Mouse (Mus musculus): Measurements from ENCODE around the gene Tomm40. TPM values are rescaled to one million over a fixed set of nuclear protein-coding genes. Genes with fewer than 3 reads are reported as not detected.

Tomm40 gene
- polyA plus RNA-seq, 2 experiments, result 101 to 124 TPM

DNA sequence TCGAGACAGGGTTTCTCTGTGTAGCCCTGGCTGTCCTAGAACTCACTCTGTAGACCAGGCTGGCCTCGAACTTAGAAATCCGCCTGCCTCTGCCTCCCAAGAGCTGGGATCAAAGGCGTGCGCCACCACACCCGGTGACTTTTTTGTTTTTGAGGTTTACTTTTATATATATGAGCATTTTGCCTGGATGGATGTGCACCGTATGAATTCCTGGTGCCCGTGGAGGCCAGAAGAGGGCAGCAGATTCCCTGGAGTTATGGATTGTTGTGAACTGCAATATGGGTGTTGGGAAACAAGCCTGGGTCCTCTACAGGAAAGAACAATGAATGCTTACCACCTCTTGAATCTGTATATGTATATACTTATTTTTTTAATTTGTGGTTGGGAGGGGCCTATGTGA is 37.4 kb upstream of the Tomm40 start:
- 0 out of 2 replicates have a peak, but pooled peaks cover 4% of the 10 kb centered on the region for H3K36me3 ChIP-seq (ENCODE audit: control insufficient read depth, insufficient read depth, low read length)
- 69% methylated on average over 8 of the region's 8 CpGs for WGBS
- no peaks in the 10 kb centered on the region for H3K9me3 ChIP-seq (ENCODE audit: control insufficient read depth, low read length)
- no peak for TF ChIP-seq POLR2A (IDR thresholded peaks at IDR 0.05; ENCODE audit: borderline replicate concordance, extremely low read depth, insufficient read depth, insufficient read length)
- peaks cover 11% of the 10 kb centered on the region for H3K4me1 ChIP-seq (ENCODE audit: control insufficient read depth, insufficient read depth, low read length)
- no peak overlapping the region for H3K27ac ChIP-seq (replicated peaks; ENCODE audit: low read depth, low read length)
- DNase-seq (ENCODE audit: low spot score), result no peak
- no peak overlapping the region for H3K4me3 ChIP-seq (replicated peaks; ENCODE audit: low read length)
- H3K27me3 ChIP-seq (ENCODE audit: control insufficient read depth, insufficient read depth, low read length), result no peaks in the 10 kb centered on the region
- H3K9ac ChIP-seq (ENCODE audit: low read depth, low read length, severe bottlenecking), result no peak overlapping the region
- no peak overlapping the region for H3K4me2 ChIP-seq (replicated peaks; ENCODE audit: low read depth, low read length, severe bottlenecking)
- ATAC-seq (ENCODE audit: low FRiP score, low read depth), result no peak

DNA sequence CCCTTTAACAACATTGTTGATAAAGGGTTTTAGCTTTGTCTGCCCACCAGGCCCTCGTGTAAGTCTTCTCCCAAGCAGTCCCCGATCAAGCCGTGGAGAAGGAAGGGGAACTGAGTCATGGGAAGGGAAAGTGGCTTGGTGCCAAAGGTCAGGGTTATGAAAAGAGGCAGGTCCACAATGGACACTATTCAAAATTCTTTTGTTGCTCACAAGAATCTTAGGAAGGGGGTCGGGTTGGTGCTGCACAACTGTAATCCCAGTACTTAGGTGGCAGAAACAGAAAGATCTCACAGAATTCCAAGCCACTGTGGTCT is 35.8 kb upstream of the Tomm40 start:
- WGBS, result 74% methylated on average over 4 of the region's 4 CpGs
- H3K9me3 ChIP-seq (ENCODE audit: control insufficient read depth, low read length), result no peaks in the 10 kb centered on the region
- peaks cover 23% of the 10 kb centered on the region for H3K4me1 ChIP-seq (ENCODE audit: control insufficient read depth, insufficient read depth, low read length)
- H3K27me3 ChIP-seq (ENCODE audit: control insufficient read depth, insufficient read depth, low read length), result no peaks in the 10 kb centered on the region
- ATAC-seq (ENCODE audit: low FRiP score, low read depth), result no peak
- DNase-seq (ENCODE audit: low spot score), result no peak
- H3K4me2 ChIP-seq (replicated peaks; ENCODE audit: low read depth, low read length, severe bottlenecking), result no peak overlapping the region
- H3K9ac ChIP-seq (ENCODE audit: low read depth, low read length, severe bottlenecking), result no peak overlapping the region
- H3K27ac ChIP-seq (replicated peaks; ENCODE audit: low read depth, low read length), result no peak overlapping the region
- no peak overlapping the region for H3K4me3 ChIP-seq (replicated peaks; ENCODE audit: low read length)
- H3K36me3 ChIP-seq (ENCODE audit: control insufficient read depth, insufficient read depth, low read length), result no peaks in the 10 kb centered on the region
- TF ChIP-seq POLR2A (IDR thresholded peaks at IDR 0.05; ENCODE audit: borderline replicate concordance, extremely low read depth, insufficient read depth, insufficient read length), result no peak

DNA sequence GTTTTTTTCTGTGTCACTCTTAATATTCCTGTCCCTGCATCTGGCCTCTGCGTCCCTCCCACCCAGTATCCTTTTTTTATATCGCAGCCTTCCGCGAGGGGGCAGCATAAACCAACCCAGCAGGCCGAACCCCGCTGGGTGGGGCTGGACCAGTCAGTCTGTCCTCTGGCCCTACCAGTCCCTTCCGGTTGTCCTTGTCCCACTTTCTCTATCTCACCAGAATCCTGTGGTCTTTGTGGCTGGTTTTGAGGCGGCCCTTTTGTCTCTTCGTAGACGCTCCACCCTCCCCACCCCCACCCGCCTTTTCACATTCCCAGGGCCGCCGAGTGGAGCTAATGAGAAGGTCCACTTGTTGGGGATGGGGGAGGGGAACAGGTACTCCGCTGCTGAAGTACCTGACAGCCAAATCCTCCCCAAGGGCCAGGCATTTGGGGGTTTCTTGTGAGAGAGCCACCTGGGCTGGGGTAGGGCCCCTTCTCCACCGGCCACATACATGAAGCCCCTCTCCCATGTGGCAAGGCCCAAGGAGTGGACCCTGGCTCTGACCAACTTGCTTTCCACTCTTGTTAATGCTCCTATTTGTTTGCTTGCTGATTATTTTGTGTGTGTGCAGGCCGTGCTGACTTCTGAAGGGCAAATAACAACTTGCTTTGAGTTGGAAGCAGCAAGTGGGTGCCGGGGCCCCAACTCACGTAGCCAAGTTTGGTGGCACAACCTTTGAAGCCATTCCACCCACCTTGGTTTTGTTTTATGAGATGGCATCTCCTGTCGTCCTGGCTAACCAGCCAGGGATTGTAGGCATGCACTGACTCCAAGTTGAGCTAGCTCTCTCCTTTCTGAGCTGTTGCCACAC is 35.2 kb upstream of the Tomm40 start, which contains the start of gene Nectin2:
Gene Nectin2, minus strand, starts transcription at position 267 of the 853 bp plus-strand sequence.
- H3K27me3 ChIP-seq (ENCODE audit: control insufficient read depth, insufficient read depth, low read length), result no peaks in the 10 kb centered on the region
- peak; percentile 31; the same call in 1 of the 2 replicates for TF ChIP-seq POLR2A (IDR thresholded peaks at IDR 0.05; ENCODE audit: borderline replicate concordance, extremely low read depth, insufficient read depth, insufficient read length)
- peak within 1 kb of the TSS; percentile 88 for H3K4me2 ChIP-seq (replicated peaks; ENCODE audit: low read depth, low read length, severe bottlenecking)
- H3K9ac ChIP-seq (ENCODE audit: low read depth, low read length, severe bottlenecking), result peak within 1 kb of the TSS; percentile 85
- peak within 1 kb of the TSS; percentile 93 for H3K4me3 ChIP-seq (replicated peaks; ENCODE audit: low read length)
- ATAC-seq (ENCODE audit: low FRiP score, low read depth) (peak; percentile 73), DNase-seq (ENCODE audit: low spot score) (peak; percentile 85)
- H3K27ac ChIP-seq (replicated peaks; ENCODE audit: low read depth, low read length), result peak within 1 kb of the TSS; percentile 87
- WGBS, result 17% methylated on average over 19 of the region's 19 CpGs
- H3K36me3 ChIP-seq (ENCODE audit: control insufficient read depth, insufficient read depth, low read length), result no peaks in the 10 kb centered on the region
- no peaks in the 10 kb centered on the region for H3K9me3 ChIP-seq (ENCODE audit: control insufficient read depth, low read length)
- peaks cover 23% of the 10 kb centered on the region for H3K4me1 ChIP-seq (ENCODE audit: control insufficient read depth, insufficient read depth, low read length)

DNA sequence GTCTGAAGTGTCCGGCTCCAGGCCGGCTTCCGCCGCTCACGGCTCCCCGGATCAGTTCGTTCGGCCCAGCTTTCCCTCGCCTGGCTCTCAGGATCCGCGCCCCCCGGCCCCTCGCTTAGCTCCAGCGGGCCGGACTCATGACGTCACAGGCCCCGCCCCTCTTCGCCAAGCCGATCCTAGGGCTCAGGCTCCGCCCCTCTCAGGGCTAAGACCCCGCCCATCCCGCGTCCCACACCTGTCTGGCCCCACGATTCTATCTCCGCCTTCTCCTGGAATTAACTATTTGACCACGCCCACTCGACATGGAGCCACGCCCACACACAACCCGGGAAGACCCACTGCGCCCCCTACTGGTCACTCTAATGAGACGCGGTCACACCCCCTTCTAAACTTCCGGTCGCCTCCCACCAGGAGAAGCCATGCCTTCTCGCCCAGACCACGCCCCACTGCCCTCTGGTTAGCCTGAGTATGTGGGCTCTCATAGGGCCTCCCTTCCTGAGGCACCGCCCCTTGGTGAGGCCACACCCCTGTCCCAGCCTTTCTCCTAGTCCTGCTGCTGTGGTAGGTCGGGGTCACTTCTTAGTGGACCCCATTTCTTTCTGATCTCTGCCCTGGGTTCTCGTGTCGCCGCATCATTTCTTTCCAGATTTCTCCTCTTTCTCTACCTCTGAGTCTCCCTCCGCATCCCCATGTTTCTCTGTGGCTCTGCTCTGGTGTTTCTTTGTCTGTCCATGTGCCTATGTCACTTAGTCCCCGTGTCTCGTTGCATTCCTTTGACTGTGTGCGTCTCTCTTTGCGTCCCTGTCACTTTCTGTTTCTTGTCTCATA is 34.4 kb upstream of the Tomm40 start:
- TF ChIP-seq POLR2A (IDR thresholded peaks at IDR 0.05; ENCODE audit: borderline replicate concordance, extremely low read depth, insufficient read depth, insufficient read length), result no peak
- no peaks in the 10 kb centered on the region for H3K9me3 ChIP-seq (ENCODE audit: control insufficient read depth, low read length)
- peak; percentile 95 for ATAC-seq (ENCODE audit: low FRiP score, low read depth)
- H3K4me1 ChIP-seq (ENCODE audit: control insufficient read depth, insufficient read depth, low read length), result peaks cover 28% of the 10 kb centered on the region
- peak overlapping the region; percentile 88 for H3K4me2 ChIP-seq (replicated peaks; ENCODE audit: low read depth, low read length, severe bottlenecking)
- H3K9ac ChIP-seq (ENCODE audit: low read depth, low read length, severe bottlenecking), result peak overlapping the region; percentile 85
- peak overlapping the region; percentile 93 for H3K4me3 ChIP-seq (replicated peaks; ENCODE audit: low read length)
- peak; percentile 98 for DNase-seq (ENCODE audit: low spot score)
- H3K27ac ChIP-seq (replicated peaks; ENCODE audit: low read depth, low read length), result peak overlapping the region; percentile 87
- no peaks in the 10 kb centered on the region for H3K36me3 ChIP-seq (ENCODE audit: control insufficient read depth, insufficient read depth, low read length)
- WGBS, result 2% methylated on average over 36 of the region's 46 CpGs
- H3K27me3 ChIP-seq (ENCODE audit: control insufficient read depth, insufficient read depth, low read length), result no peaks in the 10 kb centered on the region
